Mouse (Mus musculus) stomach, postnatal 0 days (tissue): ENCODE measurements around the gene Vps35l. TPM values are rescaled to one million over a fixed set of nuclear protein-coding genes. Genes with fewer than 3 reads are reported as not detected.

Source experiments
- ATAC-seq: fragments of 200-750 bp; cut with Nextera tagmentation; 2 replicates; pipeline ENCODE4 v1.8.0; 2017; ENCODE audit not compliant: low FRiP score, low TSS enrichment
- DNase-seq: peaks from one replicate; pipeline ENCODE4 v3.0.0-alpha.2; 2016; ENCODE audit warnings: low spot score
- H3K27ac ChIP-seq: fragments of 300-500 bp; sonication (generic); replicated peaks from 2 replicates; pipeline ENCODE4 v1.5.1; 2014; ENCODE audit warnings: mild to moderate bottlenecking, control low read depth
- H3K27me3 ChIP-seq: fragments of 300-500 bp; sonication (generic); 2 replicates; pipeline ENCODE4 v1.6.1; 2014; ENCODE audit warnings: low read length; ENCODE audit not compliant: control insufficient read depth, insufficient read depth
- H3K36me3 ChIP-seq: fragments of 300-500 bp; sonication (generic); 2 replicates; pipeline ENCODE4 v1.6.1; 2014; ENCODE audit warnings: low read length, mixed read lengths; ENCODE audit not compliant: control insufficient read depth, insufficient read depth
- H3K4me1 ChIP-seq: fragments of 300-500 bp; sonication (generic); replicated peaks from 2 replicates; pipeline ENCODE4 v1.6.1; 2014; ENCODE audit warnings: antibody characterized with exemption; ENCODE audit not compliant: control insufficient read depth, insufficient read depth
- H3K4me2 ChIP-seq: fragments of 300-500 bp; sonication (generic); replicated peaks from 2 replicates; pipeline ENCODE4 v1.6.1; 2014; ENCODE audit warnings: low read depth, mild to moderate bottlenecking, control low read depth, moderate library complexity
- H3K4me3 ChIP-seq: fragments of 300-500 bp; sonication (generic); 2 replicates; pipeline ENCODE4 v1.5.1; 2014; ENCODE audit warnings: low read depth, low read length, control low read depth
- H3K9ac ChIP-seq: fragments of 300-500 bp; sonication (generic); 2 replicates; pipeline ENCODE4 v1.6.1; 2014; ENCODE audit warnings: mild to moderate bottlenecking, low read length, control low read depth, mixed read lengths
- H3K9me3 ChIP-seq: fragments of 300-500 bp; sonication (generic); 2 replicates; pipeline ENCODE4 v1.6.1; 2016; ENCODE audit warnings: low read length; ENCODE audit not compliant: control insufficient read depth
- CTCF ChIP-seq: IDR thresholded peaks from 2 replicates; pipeline ENCODE4 v1.5.1; 2016; ENCODE audit warnings: antibody characterized with exemption, low read depth, mild to moderate bottlenecking, moderate library complexity
- EP300 ChIP-seq: optimal IDR thresholded peaks from 2 replicates; pipeline ENCODE3; 2016; ENCODE audit warnings: antibody characterized with exemption
- WGBS: fragments of 180-500 bp; shearing (Covaris S2); extraction: QIAGEN DNeasy Blood & Tissue Kit; methylation state at CpG from one replicate; pipeline ENCODE4 v1.1.7; 2014; 5-methylcytosine and 5-hydroxymethylcytosine counted together
- polyA plus RNA-seq: library from polyadenylated mRNA; unstranded; fragments of >200 nt; fragmentation: Nextera tagmentation; extraction: Ambion mirVana; gene quantifications from 2 replicates; pipeline ENCODE4 v1.2.1, GENCODE M21; 2015

The Vps35l gene
- polyA plus RNA-seq = 31.2 and 32.7 TPM in 2 replicates

- Histone ChIP-seq H3K9me3 (no peaks in the 10 kb centered on the region), H3K4me1 (0 out of 2 replicates have a peak, but pooled peaks cover 2% of the 10 kb centered on the region), H3K4me3 (peak within 1 kb of the TSS; percentile 76), H3K9ac (peak within 1 kb of the TSS; percentile 72), H3K27ac (peak within 1 kb of the TSS; percentile 59), H3K4me2 (peak within 1 kb of the TSS; percentile 78), H3K27me3 (no peaks in the 10 kb centered on the region), H3K36me3 (no peaks in the 10 kb centered on the region)
- 2% methylated on average over 14 of the region's 16 CpGs for WGBS
- TF ChIP-seq EP300 = no peak
- TF ChIP-seq CTCF = peak; percentile 90
- ATAC-seq (peak; percentile 85), DNase-seq (peak; percentile 77)
Measured at GRCm38 (mm10) chr7:118739975-118740531, at the start of gene Vps35l. TSS of gene Vps35l (plus strand) at chr7:118740226.

- ATAC-seq = no peak
- TF ChIP-seq CTCF (no peak), EP300 (no peak)
- H3K4me3 ChIP-seq = no peak overlapping the region
- H3K9me3 ChIP-seq = no peaks in the 10 kb centered on the region
- no peak overlapping the region for H3K27ac ChIP-seq
- DNase-seq = no peak
- no peaks in the 10 kb centered on the region for H3K27me3 ChIP-seq
- WGBS = 86% methylated on average over 2 of the region's 2 CpGs
- no peak overlapping the region for H3K4me2 ChIP-seq
- no peaks in the 10 kb centered on the region for H3K4me1 ChIP-seq
- H3K9ac ChIP-seq = no peak overlapping the region
- peaks cover 16% of the 10 kb centered on the region for H3K36me3 ChIP-seq
Measured at GRCm38 (mm10) chr7:118691287-118691686, 48.7 kb upstream of the Vps35l start.

- peaks cover 3% of the 10 kb centered on the region; the same call in 1 of the 2 replicates for H3K36me3 ChIP-seq
- no peak overlapping the region for H3K9ac ChIP-seq
- no peak overlapping the region for H3K4me3 ChIP-seq
Measured at GRCm38 (mm10) chr7:118696146-118696545, 43.9 kb upstream of the Vps35l start.

GRCm38 (mm10) chr7:118697168-118697567 lies 42.9 kb upstream of the Vps35l start:
- TF ChIP-seq EP300 (no peak), CTCF (no peak)
- 52% methylated on average over 4 of the region's 4 CpGs for WGBS
- Histone ChIP-seq H3K9ac (no peak overlapping the region), H3K27ac (no peak overlapping the region), H3K4me3 (no peak overlapping the region), H3K4me2 (no peak overlapping the region), H3K4me1 (no peaks in the 10 kb centered on the region), H3K36me3 (peaks cover 3% of the 10 kb centered on the region; the same call in 1 of the 2 replicates), H3K9me3 (no peaks in the 10 kb centered on the region), H3K27me3 (no peaks in the 10 kb centered on the region)
- ATAC-seq (peak; percentile 51; the same call in 1 of the 2 replicates), DNase-seq (no peak)

More at GRCm38 (mm10) chr7:118696146-118696545, 43.9 kb upstream of the Vps35l start:
- TF ChIP-seq CTCF (no peak), EP300 (no peak)
- Histone ChIP-seq H3K4me2 (no peak overlapping the region), H3K4me1 (no peaks in the 10 kb centered on the region), H3K27ac (no peak overlapping the region), H3K27me3 (no peaks in the 10 kb centered on the region), H3K9me3 (no peaks in the 10 kb centered on the region)
- DNase-seq = no peak
- no peak for ATAC-seq
- 90% methylated on average over 6 of the region's 6 CpGs for WGBS

GRCm38 (mm10) chr7:118698882-118699281 lies 41.1 kb upstream of the Vps35l start:
- Histone ChIP-seq H3K9ac (no peak overlapping the region), H3K4me1 (no peaks in the 10 kb centered on the region), H3K36me3 (peaks cover 3% of the 10 kb centered on the region; the same call in 1 of the 2 replicates), H3K27ac (no peak overlapping the region), H3K9me3 (no peaks in the 10 kb centered on the region), H3K4me3 (no peak overlapping the region), H3K27me3 (no peaks in the 10 kb centered on the region), H3K4me2 (no peak overlapping the region)
- TF ChIP-seq EP300 (no peak), CTCF (no peak)
- peak; percentile 18; the same call in 1 of the 2 replicates for ATAC-seq
- WGBS = 65% methylated on average over 9 of the region's 9 CpGs
- no peak for DNase-seq

- peak overlapping the region; percentile 61; the same call in 1 of the 2 replicates for H3K27ac ChIP-seq
- TF ChIP-seq EP300 (no peak), CTCF (no peak)
- no peak overlapping the region for H3K4me2 ChIP-seq
- no peaks in the 10 kb centered on the region for H3K27me3 ChIP-seq
- H3K9ac ChIP-seq = no peak overlapping the region
- H3K4me1 ChIP-seq = no peaks in the 10 kb centered on the region; the same call in none of the 2 replicates
- 69% methylated on average over 15 of the region's 15 CpGs for WGBS
- H3K9me3 ChIP-seq = no peaks in the 10 kb centered on the region
- no peaks in the 10 kb centered on the region for H3K36me3 ChIP-seq
- ATAC-seq = peak; percentile 49
- peak; percentile 48 for DNase-seq
- H3K4me3 ChIP-seq = no peak overlapping the region
Measured at GRCm38 (mm10) chr7:118703144-118703561, 36.9 kb upstream of the Vps35l start.
